ENCODE assay signal across 13 mouse cellular contexts in the genomic region with DNA sequence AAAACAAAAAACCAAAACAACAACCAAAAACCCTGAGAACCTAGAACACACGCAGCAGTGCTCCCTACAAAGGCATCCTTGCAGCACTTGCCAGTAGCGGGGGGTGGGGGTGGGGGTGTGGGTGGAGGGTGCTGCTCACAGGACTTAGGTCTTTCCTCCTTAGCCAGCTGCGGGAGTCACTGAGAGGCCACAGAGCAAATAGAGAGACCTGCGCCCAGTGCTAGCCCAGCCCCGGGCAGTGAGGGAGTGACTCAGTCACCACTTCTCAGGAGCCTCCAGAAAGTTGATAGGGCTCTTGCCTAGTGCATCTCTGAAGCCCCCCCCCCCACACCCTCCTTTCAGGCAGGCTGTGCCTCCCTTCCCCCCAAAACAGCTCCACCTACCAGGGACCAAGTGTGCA. TPM values are rescaled to one million over a fixed set of nuclear protein-coding genes. Genes with fewer than 3 reads are reported as not detected.
"Had no signal": no experiment of that assay in that cellular context is flagged by ENCODE, and none has a peak within 500 bp of the region (broad histone marks: within the 10 kb centered on the region; RNA-seq: fewer than 3 reads in every experiment).

No protein-coding gene starts in this region.

- ATAC-seq: hindbrain, embryonic 16.5 days; inflammation-experienced regulatory T-cells, adult 6 months; midbrain, embryonic 15.5 days had no signal

- H3K9ac ChIP-seq: limb, embryonic 12.5 days; liver, embryonic 13.5 days; liver, postnatal 0 days; midbrain, embryonic 15.5 days; neural tube, embryonic 12.5 days had no signal

- H3K4me3 ChIP-seq: limb, embryonic 12.5 days; liver, embryonic 13.5 days; midbrain, embryonic 15.5 days; neural tube, embryonic 12.5 days had no signal

- H3K27ac ChIP-seq: limb, embryonic 12.5 days; liver, embryonic 13.5 days; macrophage; midbrain, embryonic 15.5 days; neural tube, embryonic 12.5 days had no signal

- H3K9me3 ChIP-seq: limb, embryonic 12.5 days; liver, embryonic 13.5 days; megakaryocyte, embryonic 14.5 days; midbrain, embryonic 15.5 days; neural tube, embryonic 12.5 days had no signal

- H3K4me2 ChIP-seq: limb, embryonic 12.5 days; liver, embryonic 13.5 days; midbrain, embryonic 11.5 days; midbrain, embryonic 15.5 days; neural tube, embryonic 12.5 days had no signal

- H3K36me3 ChIP-seq: limb, embryonic 12.5 days; liver, embryonic 13.5 days; midbrain, embryonic 15.5 days; neural tube, embryonic 12.5 days had no signal

RNA-seq across cellular contexts. Expression of gene Tulp1, which starts 4.0 kb away (rescaled TPM):
- total RNA-seq: left cerebral cortex, postnatal 36 days; monocyte, adult 5-6 weeks; neutrophil, adult 5-6 weeks had no signal
- polyA plus RNA-seq: macrophage had no signal

RNA-seq across cellular contexts. Expression of gene Tead3, which starts 18.4 kb away (rescaled TPM):
- total RNA-seq: monocyte, adult 5-6 weeks; neutrophil, adult 5-6 weeks had no signal
- polyA plus RNA-seq: inflammation-experienced regulatory T-cells, adult 6 months; macrophage had no signal
